Mouse (Mus musculus) liver (tissue): ENCODE measurements around the gene Lcor.

ENCODE experiments used
- DNase-seq: peaks from one replicate; pipeline ENCODE4 v3.0.0-alpha.2; 2020; ENCODE audit warnings: mixed read lengths

Gene Lcor

DNA sequence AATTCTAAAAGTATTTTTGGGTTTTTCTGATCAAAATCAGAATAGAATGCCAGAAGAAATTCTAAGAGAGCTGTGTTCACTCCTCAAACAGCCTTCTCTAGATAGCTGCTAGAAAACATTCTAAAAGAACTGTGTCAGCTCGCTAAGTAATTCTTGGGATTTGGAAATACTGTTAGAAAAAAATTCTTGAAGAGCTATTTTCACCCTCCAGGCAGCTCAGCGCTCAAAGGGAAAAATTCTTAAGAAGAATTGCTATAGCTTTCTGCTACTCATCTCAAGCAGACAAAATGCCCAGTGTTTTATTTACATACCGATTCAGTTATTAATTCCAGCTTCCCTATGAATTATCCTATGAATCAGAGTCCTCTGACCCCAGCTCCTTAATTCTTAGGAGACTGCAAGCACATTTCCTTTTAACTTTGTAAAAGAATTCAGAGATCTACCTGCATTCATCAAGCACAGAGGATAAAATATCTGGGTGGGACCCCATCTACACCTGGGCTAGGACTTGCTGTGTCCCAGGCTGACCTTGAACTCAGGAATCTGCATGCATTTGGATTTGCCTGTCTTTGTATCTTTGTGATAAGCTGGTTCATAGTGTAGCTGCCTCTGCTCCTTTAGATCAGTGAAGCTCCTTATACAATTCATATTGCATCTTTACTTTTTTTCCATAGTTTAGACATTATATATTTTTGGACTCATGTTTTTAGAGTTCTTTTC is 5.7 kb upstream of the Lcor start:
- no peak for DNase-seq

GRCm38 (mm10) chr19:41481030-41481886 is 1.2 kb upstream of the Lcor start:
- peak; percentile 39 for DNase-seq

GRCm38 (mm10) chr19:41481887-41482189 is 599 bp upstream of the Lcor start:
- DNase-seq, result no peak

GRCm38 (mm10) chr19:41482909-41483444 is 540 bp downstream of the Lcor start:
- peak; percentile 79 for DNase-seq

DNA sequence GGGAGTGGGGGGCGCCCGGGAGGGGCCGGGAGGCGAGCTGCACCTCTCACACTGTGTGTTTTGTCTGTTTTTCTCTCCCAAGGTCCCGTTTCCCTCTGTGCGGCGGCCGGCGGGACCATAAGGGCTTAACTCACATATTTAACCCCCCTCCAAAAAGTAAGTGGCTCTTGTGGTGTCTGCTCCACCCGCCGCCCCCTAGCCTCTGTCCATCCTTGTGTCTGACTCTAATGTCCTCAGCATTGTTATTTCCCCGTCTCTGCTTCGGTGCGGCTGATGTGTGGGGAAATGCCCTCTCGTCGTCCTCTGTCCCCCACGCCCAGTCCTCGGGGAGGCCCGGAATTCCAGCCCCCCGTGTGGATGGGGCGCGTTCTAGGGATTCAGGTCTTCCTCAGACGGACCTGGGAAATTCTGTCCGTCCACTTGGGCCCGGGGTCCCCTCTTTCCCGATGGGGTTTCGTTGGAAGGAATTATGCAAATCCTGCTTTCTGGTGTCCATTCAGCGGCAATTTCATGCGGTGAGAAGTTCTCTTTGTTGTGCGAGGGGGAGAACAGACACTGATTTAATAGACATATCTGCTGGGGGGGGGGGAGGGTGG is 1.1 kb downstream of the Lcor start:
- DNase-seq, result peak; percentile 40

DNA sequence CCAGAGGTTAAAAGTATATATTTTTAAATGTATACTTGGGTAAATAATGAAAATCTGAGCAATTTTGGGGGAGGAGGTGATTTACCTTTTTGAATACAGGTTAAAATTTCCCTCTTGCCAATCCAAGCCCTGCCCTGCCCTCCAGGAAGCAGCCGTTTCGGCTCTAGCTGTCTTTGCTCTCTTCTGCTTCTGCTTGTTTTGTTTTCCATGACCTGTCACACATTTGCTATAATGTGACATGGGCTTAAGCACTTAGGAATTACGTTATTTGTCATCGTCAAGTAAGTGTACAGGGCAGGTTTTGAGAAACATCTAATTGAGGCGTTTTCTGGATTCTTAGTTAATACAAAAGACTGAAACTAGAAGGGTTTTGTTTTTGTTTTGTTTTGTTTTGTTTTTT is 1.9 kb downstream of the Lcor start:
- no peak for DNase-seq

DNA sequence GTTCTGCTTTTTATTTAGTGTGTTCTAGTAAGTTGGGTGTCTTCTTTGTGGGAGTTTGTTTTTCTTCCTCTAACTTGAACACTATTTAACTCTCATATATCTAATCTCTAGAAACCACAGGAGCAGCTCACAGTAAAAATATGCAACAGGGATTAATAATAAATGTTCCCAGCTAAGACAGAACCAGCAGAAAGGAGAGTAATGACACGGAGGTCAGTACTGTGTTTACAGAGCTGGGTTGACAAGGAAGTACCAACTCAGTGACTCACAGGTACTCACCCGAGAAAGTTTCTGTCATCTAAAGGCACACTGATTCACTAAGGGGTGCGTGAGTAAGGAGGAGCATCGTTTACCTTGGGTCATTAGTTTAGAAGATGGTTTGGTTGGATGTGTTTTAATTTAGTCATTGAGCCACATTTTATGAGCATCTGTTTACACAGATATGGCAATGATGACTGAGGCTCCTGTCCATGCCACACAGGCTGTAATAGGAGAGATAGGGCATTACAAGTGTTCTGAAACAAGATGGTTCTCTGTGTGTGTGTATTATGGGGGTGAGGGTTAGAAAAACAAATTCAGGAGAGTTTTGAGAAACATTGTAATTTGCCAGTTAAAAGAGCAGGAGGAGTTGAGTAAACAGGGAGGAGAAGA is 13.1 kb downstream of the Lcor start:
- no peak for DNase-seq

DNA sequence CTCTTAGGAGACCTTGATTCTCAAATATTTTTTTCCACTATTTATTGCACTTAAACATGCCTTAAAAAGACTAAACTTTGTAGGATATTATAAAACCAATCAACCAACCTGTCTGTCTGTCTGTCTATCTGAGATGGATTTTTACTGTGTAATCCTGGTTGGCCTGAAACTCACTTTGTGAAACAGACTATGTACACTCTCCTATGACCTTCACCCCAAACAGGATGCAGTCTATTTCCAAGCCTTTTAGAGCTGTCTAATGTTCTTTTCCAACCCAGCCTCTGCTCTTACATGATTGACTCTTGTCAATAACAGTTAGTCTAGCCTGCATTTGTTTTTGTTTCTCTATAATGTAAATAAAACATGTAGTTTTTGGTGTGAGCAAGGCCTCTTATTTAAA is 13.6 kb downstream of the Lcor start:
- DNase-seq, result no peak

- DNase-seq, result no peak
Measured at GRCm38 (mm10) chr19:41507872-41508271, 25.4 kb downstream of the Lcor start.

- no peak for DNase-seq
Measured at GRCm38 (mm10) chr19:41514836-41515235, 32.4 kb downstream of the Lcor start.

- no peak for DNase-seq
Measured at GRCm38 (mm10) chr19:41515549-41515948, 33.1 kb downstream of the Lcor start.

- no peak for DNase-seq
Measured at GRCm38 (mm10) chr19:41517006-41517405, 34.6 kb downstream of the Lcor start.

DNA sequence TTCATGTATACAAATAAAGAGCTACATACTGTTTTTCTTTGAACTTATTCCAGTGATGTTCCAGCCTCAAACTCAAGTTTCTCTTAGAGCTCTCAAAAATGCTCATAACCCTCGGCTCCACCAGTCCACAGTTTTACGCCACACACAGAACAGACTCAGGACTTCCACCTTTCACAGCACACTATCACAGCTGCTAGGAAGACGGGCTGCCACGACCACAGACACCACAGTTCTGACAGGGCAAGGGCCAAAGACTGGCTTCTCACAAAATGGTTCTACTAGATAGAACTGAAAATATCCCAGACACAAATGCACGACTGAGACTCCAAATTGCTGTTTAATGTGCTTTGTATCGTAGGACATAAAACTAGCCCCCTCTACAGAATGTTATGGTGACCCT is 36.7 kb downstream of the Lcor start:
- no peak for DNase-seq

DNA sequence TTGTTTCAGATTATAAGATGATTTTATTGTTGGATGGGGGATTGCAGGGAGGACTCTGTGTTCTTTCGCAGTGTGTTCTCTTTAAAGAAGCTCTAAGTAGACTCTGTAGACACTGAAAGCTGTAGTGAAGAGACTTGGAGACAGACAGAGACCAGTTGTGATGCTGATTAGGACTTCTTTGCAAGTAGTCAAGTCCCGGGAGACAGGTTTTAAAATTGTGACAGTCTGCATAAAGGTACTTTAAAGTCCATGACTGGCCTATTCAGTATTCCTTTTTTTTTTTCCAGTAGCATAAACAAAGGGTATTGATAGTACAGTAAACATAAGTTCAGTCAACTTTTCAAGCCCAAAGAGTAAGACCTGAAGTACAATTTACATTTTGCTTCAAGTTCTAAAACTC is 39.8 kb downstream of the Lcor start:
- DNase-seq, result no peak

DNA sequence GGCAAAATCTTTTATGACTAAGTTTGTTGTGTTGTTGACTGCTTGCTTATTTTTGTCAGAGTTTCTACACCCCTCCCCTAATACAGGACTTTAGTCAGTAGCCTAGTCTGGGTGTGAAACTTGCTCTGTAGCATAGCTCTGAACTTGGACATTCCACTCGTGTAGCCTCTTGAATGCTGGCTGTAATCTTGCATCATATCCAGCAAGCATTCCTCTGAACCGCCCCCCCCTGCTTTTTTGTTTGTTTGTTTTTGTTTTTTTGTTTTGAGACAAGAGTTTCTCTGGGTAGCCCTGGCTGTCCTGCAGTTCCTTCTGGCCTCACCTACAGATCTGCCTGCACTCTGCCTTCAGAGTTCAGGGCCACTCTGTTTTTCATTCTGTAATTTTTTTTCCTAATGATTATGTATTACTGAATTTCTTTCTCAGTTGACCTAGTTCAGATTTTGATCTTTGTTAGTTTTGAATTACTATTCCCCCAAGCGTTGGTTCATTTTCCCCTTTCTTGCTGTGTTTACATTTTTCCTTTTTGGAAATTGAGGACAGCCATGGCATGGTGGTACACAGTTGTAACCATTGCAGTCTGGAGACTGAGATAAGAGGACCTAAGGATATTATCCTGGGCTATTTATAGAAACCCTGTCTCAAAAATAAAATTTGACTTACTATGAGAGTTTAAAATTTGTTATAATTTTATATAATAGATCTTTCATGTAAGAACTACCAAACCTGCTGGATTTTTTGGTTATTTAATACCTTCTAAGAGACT is 41.5 kb downstream of the Lcor start:
- no peak for DNase-seq

DNA sequence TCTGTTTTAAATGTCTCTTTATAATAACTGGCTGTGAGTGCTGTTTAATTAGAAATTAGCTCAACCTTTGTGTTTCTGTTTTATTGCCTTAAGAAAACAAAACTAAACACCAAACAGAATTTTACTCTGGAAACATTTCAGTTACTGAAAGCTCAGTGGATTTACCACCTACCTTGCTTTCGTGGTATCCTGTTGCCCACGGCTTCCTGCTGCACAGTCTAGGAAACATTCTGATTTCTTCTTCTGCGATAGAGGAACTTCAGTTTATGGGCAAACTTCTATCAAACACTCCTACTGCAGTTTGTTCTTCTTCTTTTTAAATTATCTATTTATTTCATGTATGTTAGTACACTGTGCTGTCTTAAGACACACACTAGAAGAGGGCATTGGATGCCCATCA is 46.7 kb downstream of the Lcor start:
- DNase-seq, result no peak

GRCm38 (mm10) chr19:41534021-41534420 is 51.6 kb downstream of the Lcor start:
- DNase-seq, result no peak

DNA sequence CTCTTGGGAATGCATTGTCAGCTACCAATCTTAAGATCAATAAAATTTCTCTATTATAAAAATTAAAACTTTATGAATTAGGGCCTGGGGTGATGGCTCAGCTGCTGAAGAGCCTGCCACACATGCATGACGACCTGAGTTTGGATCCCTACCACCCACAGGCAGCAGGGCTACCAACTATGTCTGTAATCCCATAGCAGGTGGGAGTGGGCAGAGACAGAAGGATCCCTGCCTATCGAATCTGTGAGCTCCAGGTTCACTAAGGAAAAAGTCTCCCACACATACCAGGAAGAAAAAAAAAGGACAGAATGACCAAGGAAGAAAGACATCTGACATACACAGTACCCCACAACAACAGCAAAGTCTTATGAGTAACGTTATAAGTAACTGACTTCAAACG is 74.5 kb downstream of the Lcor start:
- DNase-seq, result no peak

DNA sequence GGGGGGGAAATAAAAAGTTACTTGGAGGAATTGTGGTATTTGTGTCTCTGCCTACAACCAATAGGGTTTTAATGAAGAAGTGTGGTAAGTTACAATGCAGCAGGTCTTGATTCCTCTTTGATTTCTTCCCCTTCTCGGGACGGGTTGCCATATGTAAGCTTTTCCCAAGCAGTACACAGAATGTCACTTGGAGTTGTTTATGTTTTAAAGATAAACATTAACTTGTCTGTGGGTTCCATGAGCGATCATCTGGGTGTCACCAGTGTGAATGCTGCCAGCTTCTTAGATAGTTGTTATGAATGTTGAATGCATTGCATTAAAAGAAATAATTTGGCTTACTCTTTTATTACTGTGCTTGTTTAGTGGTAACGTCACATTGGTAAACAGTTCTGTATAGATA is 75.1 kb downstream of the Lcor start:
- DNase-seq, result no peak

DNA sequence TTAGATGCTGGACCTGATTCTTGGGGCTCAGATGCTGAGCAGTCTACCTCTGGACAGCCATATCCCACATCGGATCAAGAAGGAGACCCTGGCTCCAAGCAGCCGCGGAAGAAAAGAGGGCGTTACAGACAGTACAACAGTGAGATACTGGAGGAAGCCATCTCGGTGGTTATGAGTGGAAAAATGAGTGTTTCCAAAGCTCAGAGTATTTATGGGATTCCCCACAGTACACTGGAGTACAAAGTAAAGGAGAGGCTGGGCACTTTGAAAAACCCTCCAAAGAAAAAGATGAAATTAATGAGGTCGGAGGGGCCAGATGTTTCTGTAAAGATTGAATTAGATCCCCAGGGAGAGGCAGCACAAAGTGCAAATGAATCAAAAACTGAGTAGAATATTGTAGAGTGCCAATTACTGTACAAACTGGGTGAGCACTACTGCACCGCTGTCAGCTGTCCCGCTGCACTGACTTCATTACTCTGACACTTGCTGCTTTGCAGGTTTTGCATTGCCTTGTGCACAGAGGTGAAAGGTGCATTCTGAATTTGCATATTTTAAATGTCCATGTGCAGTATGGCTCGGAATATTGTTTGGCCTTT is 76.6 kb downstream of the Lcor start:
- DNase-seq, result no peak

DNA sequence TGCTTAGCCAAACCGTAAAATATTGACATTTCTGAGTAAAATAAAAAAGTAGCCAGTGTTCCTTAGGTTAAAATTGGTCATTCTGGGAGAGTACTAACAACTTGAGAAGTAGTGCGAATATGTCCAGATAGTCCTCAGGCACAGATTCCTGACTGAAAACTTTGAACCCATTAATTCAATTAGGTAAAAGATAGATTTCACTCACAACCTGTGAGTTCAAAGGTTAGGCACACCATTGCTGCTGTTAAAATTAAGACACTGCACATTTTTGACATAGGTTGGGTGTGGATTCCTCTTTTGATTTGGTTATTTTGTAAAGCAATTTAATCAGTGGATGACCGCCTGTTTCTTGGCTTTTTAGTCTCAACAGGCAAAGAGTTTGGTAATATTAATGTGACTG is 78.4 kb downstream of the Lcor start:
- DNase-seq, result no peak

DNA sequence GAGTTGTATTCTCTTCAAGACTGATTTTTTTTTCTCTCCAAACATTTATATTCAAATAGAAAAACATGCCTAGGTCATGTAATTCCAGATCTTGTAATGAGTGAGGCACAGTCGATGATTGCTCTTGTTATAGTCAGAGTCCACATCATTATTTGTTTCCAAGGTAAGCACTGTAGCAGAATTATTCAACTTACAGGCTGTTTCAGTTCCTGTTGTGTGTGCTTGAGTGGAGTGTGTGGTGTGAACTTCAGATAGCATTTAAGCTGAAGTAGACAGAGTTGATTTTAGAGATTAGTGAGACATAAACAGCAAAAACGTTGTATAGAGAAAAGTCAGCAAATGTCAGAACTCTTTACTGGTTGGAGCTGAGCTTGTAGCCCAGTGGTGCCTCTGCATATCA is 86.4 kb downstream of the Lcor start:
- DNase-seq, result no peak
